Mouse (Mus musculus): ENCODE measurements around the gene Zcchc14.
"Not testable (repeated sequence)": the region's sequence is repeated elsewhere in the genome, so short reads cannot be mapped to it uniquely, and the experiment has no call there.

Zcchc14 gene

GRCm38 (mm10) chr8:121675161-121675560 lies 22.5 kb upstream of the Zcchc14 start:
- Histone ChIP-seq H3K27me3 (ENCODE audit: control insufficient read depth, insufficient read depth, low read length, poor library complexity, severe bottlenecking) (no peaks in the 10 kb centered on the region), H3K36me3 (ENCODE audit: control insufficient read depth, insufficient read depth, low read length, poor library complexity, severe bottlenecking) (no peaks in the 10 kb centered on the region)

GRCm38 (mm10) chr8:121674524-121674923 lies 21.8 kb upstream of the Zcchc14 start:
- Histone ChIP-seq H3K36me3 (ENCODE audit: control insufficient read depth, insufficient read depth, low read length, poor library complexity, severe bottlenecking) (no peaks in the 10 kb centered on the region), H3K27me3 (ENCODE audit: control insufficient read depth, insufficient read depth, low read length, poor library complexity, severe bottlenecking) (no peaks in the 10 kb centered on the region)
- DNase-seq (ENCODE audit: low read depth, low spot score): no peak

More at GRCm38 (mm10) chr8:121675161-121675560, 22.5 kb upstream of the Zcchc14 start:
- no peak for DNase-seq (ENCODE audit: low read depth, low spot score)

GRCm38 (mm10) chr8:121673917-121674316 lies 21.2 kb upstream of the Zcchc14 start:
- no peaks in the 10 kb centered on the region for H3K36me3 ChIP-seq (ENCODE audit: control insufficient read depth, insufficient read depth, low read length, poor library complexity, severe bottlenecking)
- no peaks in the 10 kb centered on the region for H3K27me3 ChIP-seq (ENCODE audit: control insufficient read depth, insufficient read depth, low read length, poor library complexity, severe bottlenecking)
- DNase-seq (ENCODE audit: low read depth, low spot score): no peak

- no peak for DNase-seq (ENCODE audit: low read depth, low spot score)
- Histone ChIP-seq H3K27me3 (ENCODE audit: control insufficient read depth, insufficient read depth, low read length, poor library complexity, severe bottlenecking) (no peaks in the 10 kb centered on the region), H3K36me3 (ENCODE audit: control insufficient read depth, insufficient read depth, low read length, poor library complexity, severe bottlenecking) (no peaks in the 10 kb centered on the region)
Measured at GRCm38 (mm10) chr8:121673153-121673552, 20.5 kb upstream of the Zcchc14 start.

GRCm38 (mm10) chr8:121669208-121669607 lies 16.5 kb upstream of the Zcchc14 start:
- no peaks in the 10 kb centered on the region for H3K36me3 ChIP-seq (ENCODE audit: control insufficient read depth, insufficient read depth, low read length, poor library complexity, severe bottlenecking)
- DNase-seq (ENCODE audit: low read depth, low spot score): no peak

GRCm38 (mm10) chr8:121668553-121668952 lies 15.9 kb upstream of the Zcchc14 start:
- Histone ChIP-seq H3K27me3 (ENCODE audit: control insufficient read depth, insufficient read depth, low read length, poor library complexity, severe bottlenecking) (no peaks in the 10 kb centered on the region), H3K36me3 (ENCODE audit: control insufficient read depth, insufficient read depth, low read length, poor library complexity, severe bottlenecking) (no peaks in the 10 kb centered on the region)
- no peak for DNase-seq (ENCODE audit: low read depth, low spot score)

More at GRCm38 (mm10) chr8:121669208-121669607, 16.5 kb upstream of the Zcchc14 start:
- H3K27me3 ChIP-seq (ENCODE audit: control insufficient read depth, insufficient read depth, low read length, poor library complexity, severe bottlenecking): no peaks in the 10 kb centered on the region

GRCm38 (mm10) chr8:121667936-121668500 lies 15.3 kb upstream of the Zcchc14 start:
- H3K27me3 ChIP-seq (ENCODE audit: control insufficient read depth, insufficient read depth, low read length, poor library complexity, severe bottlenecking); DNase-seq (ENCODE audit: low read depth, low spot score); H3K36me3 ChIP-seq (ENCODE audit: control insufficient read depth, insufficient read depth, low read length, poor library complexity, severe bottlenecking): not testable (repeated sequence)

GRCm38 (mm10) chr8:121665329-121665728 lies 12.6 kb upstream of the Zcchc14 start:
- DNase-seq (ENCODE audit: low read depth, low spot score): no peak
- H3K27me3 ChIP-seq (ENCODE audit: control insufficient read depth, insufficient read depth, low read length, poor library complexity, severe bottlenecking): no peaks in the 10 kb centered on the region
- no peaks in the 10 kb centered on the region for H3K36me3 ChIP-seq (ENCODE audit: control insufficient read depth, insufficient read depth, low read length, poor library complexity, severe bottlenecking)

GRCm38 (mm10) chr8:121663101-121663500 lies 10.4 kb upstream of the Zcchc14 start:
- Histone ChIP-seq H3K36me3 (ENCODE audit: control insufficient read depth, insufficient read depth, low read length, poor library complexity, severe bottlenecking) (no peaks in the 10 kb centered on the region), H3K27me3 (ENCODE audit: control insufficient read depth, insufficient read depth, low read length, poor library complexity, severe bottlenecking) (no peaks in the 10 kb centered on the region)
- no peak for DNase-seq (ENCODE audit: low read depth, low spot score)

- no peak for DNase-seq (ENCODE audit: low read depth, low spot score)
- H3K27me3 ChIP-seq (ENCODE audit: control insufficient read depth, insufficient read depth, low read length, poor library complexity, severe bottlenecking): no peaks in the 10 kb centered on the region
- H3K36me3 ChIP-seq (ENCODE audit: control insufficient read depth, insufficient read depth, low read length, poor library complexity, severe bottlenecking): no peaks in the 10 kb centered on the region
Measured at GRCm38 (mm10) chr8:121661631-121662357, 9.1 kb upstream of the Zcchc14 start.

- DNase-seq (ENCODE audit: low read depth, low spot score): no peak
- Histone ChIP-seq H3K36me3 (ENCODE audit: control insufficient read depth, insufficient read depth, low read length, poor library complexity, severe bottlenecking) (no peaks in the 10 kb centered on the region), H3K27me3 (ENCODE audit: control insufficient read depth, insufficient read depth, low read length, poor library complexity, severe bottlenecking) (no peaks in the 10 kb centered on the region)
Measured at GRCm38 (mm10) chr8:121660602-121661001, 7.9 kb upstream of the Zcchc14 start.

- Histone ChIP-seq H3K36me3 (ENCODE audit: control insufficient read depth, insufficient read depth, low read length, poor library complexity, severe bottlenecking) (no peaks in the 10 kb centered on the region), H3K27me3 (ENCODE audit: control insufficient read depth, insufficient read depth, low read length, poor library complexity, severe bottlenecking) (no peaks in the 10 kb centered on the region)
- DNase-seq (ENCODE audit: low read depth, low spot score): no peak
Measured at GRCm38 (mm10) chr8:121654966-121655494, 2.3 kb upstream of the Zcchc14 start.

GRCm38 (mm10) chr8:121654131-121654530 lies 1.4 kb upstream of the Zcchc14 start:
- DNase-seq (ENCODE audit: low read depth, low spot score): no peak
- no peaks in the 10 kb centered on the region for H3K36me3 ChIP-seq (ENCODE audit: control insufficient read depth, insufficient read depth, low read length, poor library complexity, severe bottlenecking)
- H3K27me3 ChIP-seq (ENCODE audit: control insufficient read depth, insufficient read depth, low read length, poor library complexity, severe bottlenecking): no peaks in the 10 kb centered on the region

- DNase-seq (ENCODE audit: low read depth, low spot score): no peak
- H3K27me3 ChIP-seq (ENCODE audit: control insufficient read depth, insufficient read depth, low read length, poor library complexity, severe bottlenecking): no peaks in the 10 kb centered on the region
- H3K36me3 ChIP-seq (ENCODE audit: control insufficient read depth, insufficient read depth, low read length, poor library complexity, severe bottlenecking): no peaks in the 10 kb centered on the region
Measured at GRCm38 (mm10) chr8:121653340-121654019, 779 bp upstream of the Zcchc14 start.

- Histone ChIP-seq H3K36me3 (ENCODE audit: control insufficient read depth, insufficient read depth, low read length, poor library complexity, severe bottlenecking) (no peaks in the 10 kb centered on the region), H3K27me3 (ENCODE audit: control insufficient read depth, insufficient read depth, low read length, poor library complexity, severe bottlenecking) (no peaks in the 10 kb centered on the region)
- no peak for DNase-seq (ENCODE audit: low read depth, low spot score)
Measured at GRCm38 (mm10) chr8:121651874-121652361, 783 bp downstream of the Zcchc14 start.
